Mouse (Mus musculus): ENCODE measurements around the gene 6430571L13Rik. TPM values are rescaled to one million over a fixed set of nuclear protein-coding genes. Genes with fewer than 3 reads are reported as not detected.

6430571L13Rik gene
- total RNA-seq, 2 experiments from 2014 or later = not detected

- no peak; the same call in 1 of the 2 replicates for ATAC-seq (replicated peaks; ENCODE audit: poor library complexity, severe bottlenecking)
Observed at GRCm38 (mm10) chr9:107335046-107335445, 5.4 kb upstream of the 6430571L13Rik start.

- peak; percentile 53 for ATAC-seq (replicated peaks; ENCODE audit: poor library complexity, severe bottlenecking)
Observed at GRCm38 (mm10) chr9:107335909-107336308, 4.5 kb upstream of the 6430571L13Rik start.

- ATAC-seq (replicated peaks; ENCODE audit: poor library complexity, severe bottlenecking) = no peak
Observed at GRCm38 (mm10) chr9:107336386-107336785, 4.0 kb upstream of the 6430571L13Rik start.

- peak; percentile 72 for ATAC-seq (replicated peaks; ENCODE audit: poor library complexity, severe bottlenecking)
Observed at GRCm38 (mm10) chr9:107338172-107338883, 2.1 kb upstream of the 6430571L13Rik start, which contains the start of gene Hemk1. Gene Hemk1 (minus strand): TSS chr9:107338350.

GRCm38 (mm10) chr9:107340911-107341645 lies 676 bp downstream of the 6430571L13Rik start:
- ATAC-seq (replicated peaks; ENCODE audit: poor library complexity, severe bottlenecking) = no peak

- no peak for ATAC-seq (replicated peaks; ENCODE audit: poor library complexity, severe bottlenecking)
Observed at GRCm38 (mm10) chr9:107342201-107342709, 1.9 kb downstream of the 6430571L13Rik start.

- no peak for ATAC-seq (replicated peaks; ENCODE audit: poor library complexity, severe bottlenecking)
Observed at GRCm38 (mm10) chr9:107343146-107343943, 2.9 kb downstream of the 6430571L13Rik start.

- no peak for ATAC-seq (replicated peaks; ENCODE audit: poor library complexity, severe bottlenecking)
Observed at GRCm38 (mm10) chr9:107344027-107344426, 3.6 kb downstream of the 6430571L13Rik start.

- ATAC-seq (replicated peaks; ENCODE audit: poor library complexity, severe bottlenecking) = no peak
Observed at GRCm38 (mm10) chr9:107346081-107346480, 5.7 kb downstream of the 6430571L13Rik start.

GRCm38 (mm10) chr9:107347586-107348183 lies 7.3 kb downstream of the 6430571L13Rik start:
- no peak for ATAC-seq (replicated peaks; ENCODE audit: poor library complexity, severe bottlenecking)

GRCm38 (mm10) chr9:107349321-107349720 lies 8.9 kb downstream of the 6430571L13Rik start:
- ATAC-seq (replicated peaks; ENCODE audit: poor library complexity, severe bottlenecking) = no peak

- ATAC-seq (replicated peaks; ENCODE audit: poor library complexity, severe bottlenecking) = no peak
Observed at GRCm38 (mm10) chr9:107354826-107355225, 14.4 kb downstream of the 6430571L13Rik start.

- ATAC-seq (replicated peaks; ENCODE audit: poor library complexity, severe bottlenecking) = peak; percentile 54
Observed at GRCm38 (mm10) chr9:107355870-107356765, 15.7 kb downstream of the 6430571L13Rik start.

- ATAC-seq (replicated peaks; ENCODE audit: poor library complexity, severe bottlenecking) = peak; percentile 58
Observed at GRCm38 (mm10) chr9:107357651-107358050, 17.2 kb downstream of the 6430571L13Rik start.

- ATAC-seq (replicated peaks; ENCODE audit: poor library complexity, severe bottlenecking) = no peak
Observed at GRCm38 (mm10) chr9:107360989-107361388, 20.6 kb downstream of the 6430571L13Rik start.

GRCm38 (mm10) chr9:107366644-107367043 lies 26.2 kb downstream of the 6430571L13Rik start:
- peak; percentile 55 for ATAC-seq (replicated peaks; ENCODE audit: poor library complexity, severe bottlenecking)

- ATAC-seq (replicated peaks; ENCODE audit: poor library complexity, severe bottlenecking) = no peak
Observed at GRCm38 (mm10) chr9:107368302-107368701, 27.9 kb downstream of the 6430571L13Rik start.

GRCm38 (mm10) chr9:107369270-107370105 lies 29.1 kb downstream of the 6430571L13Rik start:
- no peak for ATAC-seq (replicated peaks; ENCODE audit: poor library complexity, severe bottlenecking)

Data from granulocyte monocyte progenitor cell, adult 5-6 weeks (primary cell).